Mouse (Mus musculus) lung, embryonic 16.5 days (tissue): ENCODE measurements around the gene Slc39a13. TPM values are rescaled to one million over a fixed set of nuclear protein-coding genes. Genes with fewer than 3 reads are reported as not detected.

Source experiments
- ATAC-seq: fragments of 200-750 bp; cut with Nextera tagmentation; 2 replicates; pipeline ENCODE4 v1.8.0; 2017; ENCODE audit warnings: low read depth, mild to moderate bottlenecking, moderate library complexity
- H3K27ac ChIP-seq: fragments of 300-500 bp; sonication (generic); 2 replicates; pipeline ENCODE4 v1.5.1; 2014; ENCODE audit warnings: mild to moderate bottlenecking, control low read depth, low read length
- H3K27me3 ChIP-seq: fragments of 300-500 bp; sonication (generic); 2 replicates; pipeline ENCODE4 v1.6.1; 2014; ENCODE audit warnings: low read depth, low read length, mixed read lengths; ENCODE audit not compliant: control insufficient read depth, insufficient read depth
- H3K36me3 ChIP-seq: fragments of 300-500 bp; sonication (generic); 2 replicates; pipeline ENCODE4 v1.6.1; 2014; ENCODE audit warnings: low read length; ENCODE audit not compliant: control insufficient read depth, insufficient read depth
- H3K4me1 ChIP-seq: fragments of 300-500 bp; sonication (generic); replicated peaks from 2 replicates; pipeline ENCODE4 v1.6.1; 2014; ENCODE audit warnings: low read length, mixed read lengths; ENCODE audit not compliant: control insufficient read depth, insufficient read depth
- H3K4me2 ChIP-seq: fragments of 300-500 bp; sonication (generic); 2 replicates; pipeline ENCODE4 v1.6.1; 2014; ENCODE audit warnings: low read depth, low read length, control low read depth
- H3K4me3 ChIP-seq: fragments of 300-500 bp; sonication (generic); 2 replicates; pipeline ENCODE4 v1.5.1; 2014; ENCODE audit warnings: mild to moderate bottlenecking, low read length, control low read depth
- H3K9ac ChIP-seq: fragments of 300-500 bp; sonication (generic); 2 replicates; pipeline ENCODE4 v1.6.1; 2014; ENCODE audit warnings: low read length, control low read depth
- H3K9me3 ChIP-seq: fragments of 300-500 bp; sonication (generic); 2 replicates; pipeline ENCODE4 v1.6.1; 2016; ENCODE audit warnings: low read length; ENCODE audit not compliant: control insufficient read depth
- WGBS: fragments of 180-500 bp; shearing (Covaris S2); extraction: QIAGEN DNeasy Blood & Tissue Kit; methylation state at CpG from one replicate; pipeline ENCODE4 v1.1.7; 2014; 5-methylcytosine and 5-hydroxymethylcytosine counted together
- polyA plus RNA-seq: library from polyadenylated mRNA; unstranded; fragments of >200 nt; fragmentation: Nextera tagmentation; extraction: Ambion mirVana; gene quantifications from 2 replicates; pipeline ENCODE4 v1.2.1, GENCODE M21; 2015

Slc39a13 gene
- polyA plus RNA-seq, 1 experiment from 2014 or later = 44.4 TPM

- no peaks in the 10 kb centered on the region for H3K36me3 ChIP-seq
- H3K27me3 ChIP-seq = no peaks in the 10 kb centered on the region
- no peak overlapping the region for H3K27ac ChIP-seq
- no peaks in the 10 kb centered on the region for H3K9me3 ChIP-seq
- no peak overlapping the region for H3K9ac ChIP-seq
- ATAC-seq = no peak
- no peak overlapping the region for H3K4me3 ChIP-seq
- 16% methylated on average over 1 of the region's 1 CpGs for WGBS
- no peak overlapping the region for H3K4me2 ChIP-seq
- H3K4me1 ChIP-seq = peaks cover 20% of the 10 kb centered on the region
Observed at GRCm38 (mm10) chr2:91072092-91072491, 1.9 kb upstream of the Slc39a13 start.

GRCm38 (mm10) chr2:91071059-91071458 is 842 bp upstream of the Slc39a13 start:
- H3K4me2 ChIP-seq = peak overlapping the region; percentile 83
- peak overlapping the region; percentile 64 for H3K9ac ChIP-seq
- H3K4me3 ChIP-seq = peak overlapping the region; percentile 68
- H3K27me3 ChIP-seq = no peaks in the 10 kb centered on the region
- no peak for ATAC-seq
- peak overlapping the region; percentile 84 for H3K27ac ChIP-seq
- peaks cover 20% of the 10 kb centered on the region for H3K4me1 ChIP-seq
- WGBS = 83% methylated on average over 10 of the region's 10 CpGs
- H3K9me3 ChIP-seq = no peaks in the 10 kb centered on the region
- H3K36me3 ChIP-seq = no peaks in the 10 kb centered on the region

GRCm38 (mm10) chr2:91069306-91070000 is 764 bp downstream of the Slc39a13 start:
- 5% methylated on average over 14 of the region's 14 CpGs for WGBS
- Histone ChIP-seq H3K27ac (peak overlapping the region; percentile 84), H3K4me3 (peak overlapping the region; percentile 68), H3K9me3 (no peaks in the 10 kb centered on the region), H3K27me3 (no peaks in the 10 kb centered on the region), H3K9ac (peak overlapping the region; percentile 64), H3K4me1 (peaks cover 20% of the 10 kb centered on the region), H3K4me2 (peak overlapping the region; percentile 83), H3K36me3 (peaks cover 2% of the 10 kb centered on the region)
- ATAC-seq = peak; percentile 5; the same call in 1 of the 2 replicates

GRCm38 (mm10) chr2:91068872-91069165 is 1.4 kb downstream of the Slc39a13 start:
- no peak overlapping the region for H3K27ac ChIP-seq
- H3K36me3 ChIP-seq = peaks cover 2% of the 10 kb centered on the region
- peak overlapping the region; percentile 83 for H3K4me2 ChIP-seq
- no peaks in the 10 kb centered on the region for H3K9me3 ChIP-seq
- H3K27me3 ChIP-seq = no peaks in the 10 kb centered on the region
- peaks cover 20% of the 10 kb centered on the region for H3K4me1 ChIP-seq
- no peak for ATAC-seq
- peak overlapping the region; percentile 68 for H3K4me3 ChIP-seq
- WGBS = 37% methylated on average over 6 of the region's 6 CpGs
- peak overlapping the region; percentile 53 for H3K9ac ChIP-seq

GRCm38 (mm10) chr2:91068162-91068871 is 1.9 kb downstream of the Slc39a13 start:
- peaks cover 5% of the 10 kb centered on the region for H3K36me3 ChIP-seq
- H3K9me3 ChIP-seq = no peaks in the 10 kb centered on the region
- H3K27me3 ChIP-seq = no peaks in the 10 kb centered on the region
- ATAC-seq = no peak
- no peak overlapping the region for H3K27ac ChIP-seq
- WGBS = 53% methylated on average over 13 of the region's 13 CpGs
- H3K9ac ChIP-seq = peak overlapping the region; percentile 53
- peak overlapping the region; percentile 83; the same call in 1 of the 2 replicates for H3K4me2 ChIP-seq
- peak overlapping the region; percentile 68 for H3K4me3 ChIP-seq
- peaks cover 20% of the 10 kb centered on the region for H3K4me1 ChIP-seq

- peaks cover 20% of the 10 kb centered on the region for H3K4me1 ChIP-seq
- ATAC-seq = no peak
Observed at GRCm38 (mm10) chr2:91066455-91066854, 3.8 kb downstream of the Slc39a13 start.

GRCm38 (mm10) chr2:91065544-91065943 is 4.7 kb downstream of the Slc39a13 start:
- WGBS = 54% methylated on average over 3 of the region's 3 CpGs
- ATAC-seq = no peak
- no peak overlapping the region for H3K4me3 ChIP-seq
- H3K4me1 ChIP-seq = peaks cover 15% of the 10 kb centered on the region
- peaks cover 20% of the 10 kb centered on the region for H3K36me3 ChIP-seq
- H3K4me2 ChIP-seq = no peak overlapping the region
- no peak overlapping the region for H3K27ac ChIP-seq
- no peaks in the 10 kb centered on the region for H3K9me3 ChIP-seq
- H3K9ac ChIP-seq = no peak overlapping the region
- no peaks in the 10 kb centered on the region for H3K27me3 ChIP-seq

More at GRCm38 (mm10) chr2:91066455-91066854, 3.8 kb downstream of the Slc39a13 start:
- Histone ChIP-seq H3K27me3 (no peaks in the 10 kb centered on the region), H3K4me3 (no peak overlapping the region), H3K9me3 (no peaks in the 10 kb centered on the region), H3K9ac (no peak overlapping the region), H3K27ac (no peak overlapping the region), H3K4me2 (no peak overlapping the region), H3K36me3 (peaks cover 14% of the 10 kb centered on the region)
- 84% methylated on average over 3 of the region's 3 CpGs for WGBS

- no peak for ATAC-seq
- Histone ChIP-seq H3K4me3 (no peak overlapping the region), H3K9me3 (no peaks in the 10 kb centered on the region), H3K9ac (no peak overlapping the region), H3K4me1 (peaks cover 11% of the 10 kb centered on the region), H3K4me2 (no peak overlapping the region), H3K27me3 (no peaks in the 10 kb centered on the region), H3K36me3 (peaks cover 25% of the 10 kb centered on the region), H3K27ac (no peak overlapping the region)
- WGBS = 84% methylated on average over 6 of the region's 6 CpGs
Observed at GRCm38 (mm10) chr2:91064211-91064610, 6.0 kb downstream of the Slc39a13 start.

- no peak overlapping the region for H3K27ac ChIP-seq
- ATAC-seq = no peak
- H3K27me3 ChIP-seq = no peaks in the 10 kb centered on the region
- WGBS = 89% methylated on average over 16 of the region's 16 CpGs
- no peak overlapping the region for H3K9ac ChIP-seq
- peaks cover 35% of the 10 kb centered on the region for H3K36me3 ChIP-seq
- no peaks in the 10 kb centered on the region for H3K4me1 ChIP-seq
- H3K4me3 ChIP-seq = no peak overlapping the region
- no peak overlapping the region for H3K4me2 ChIP-seq
- no peaks in the 10 kb centered on the region for H3K9me3 ChIP-seq
Observed at GRCm38 (mm10) chr2:91062779-91063606, 7.2 kb downstream of the Slc39a13 start.
